Mouse (Mus musculus) spleen, adult 2 months (tissue): ENCODE results near the gene Olfr920.

ENCODE experiments used
- CTCF ChIP-seq: fragments of 200-500 bp; IDR thresholded peaks from 2 replicates; pipeline ENCODE4 v1.5.1; 2011; ENCODE audit warnings: mild to moderate bottlenecking, inconsistent platforms; ENCODE audit not compliant: insufficient read depth, insufficient read length, insufficient replicate concordance; ENCODE audit errors: extremely low read depth
- POLR2A ChIP-seq: fragments of 200-500 bp; IDR thresholded peaks from 2 replicates; pipeline ENCODE4 v1.6.1; 2011; ENCODE audit warnings: low read depth, low read length, inconsistent platforms

DNA sequence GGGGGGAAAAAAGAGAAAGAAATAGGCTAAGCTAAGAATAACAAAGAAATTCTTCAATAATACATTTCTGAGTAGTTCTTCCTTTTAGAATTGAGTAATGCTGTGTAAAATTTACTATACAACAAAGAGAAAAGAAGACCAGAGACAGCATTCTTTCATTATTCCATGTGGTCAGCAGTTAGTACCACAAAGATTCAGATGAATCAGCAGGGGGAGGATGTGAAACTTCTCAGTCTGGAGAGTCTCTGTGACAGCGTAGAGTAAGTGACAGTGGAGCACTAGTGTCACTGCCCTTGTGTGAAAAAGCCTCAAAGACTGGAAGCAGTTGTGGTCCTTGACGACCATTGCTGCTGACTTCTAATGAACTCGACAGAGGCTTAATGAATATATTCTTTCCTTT lies 23.9 kb upstream of the Olfr920 start:
- TF ChIP-seq CTCF (no peak), POLR2A (no peak)
